Mouse (Mus musculus): ENCODE data around the gene Rgl2. TPM values are rescaled to one million over a fixed set of nuclear protein-coding genes. Genes with fewer than 3 reads are reported as not detected.
"Not testable (repeated sequence)": the region's sequence is repeated elsewhere in the genome, so short reads cannot be mapped to it uniquely, and the experiment has no call there.

The Rgl2 gene
- total RNA-seq, 2 experiments from 2014 or later, result 54.7 to 58.6 TPM

- intact Hi-C loops (cut with DNase I), result no loop called here
- no peak for DNase-seq
These were observed 33.5 kb downstream of the Rgl2 start for GRCm38 (mm10) chr17:33962876-33963275.

- intact Hi-C loops (cut with DNase I), result loop anchor here (5.0 kb wide), 1 partner anchor 37 kb away; the partner anchor contains the start of gene H2-K1
- DNase-seq, result no peak
These were observed 35.9 kb downstream of the Rgl2 start for GRCm38 (mm10) chr17:33965082-33965845.

- intact Hi-C loops (cut with DNase I), result loop anchor here (1.0 to 5.0 kb wide), 2 partner anchors 36 to 1337 kb away; partner anchors contain the start of gene H2-K1
- no peak for DNase-seq
These were observed 36.7 kb downstream of the Rgl2 start for GRCm38 (mm10) chr17:33965846-33966550.

- peak; percentile 78 to 85 for DNase-seq
- intact Hi-C loops (cut with DNase I), result loop anchor here (1.0 to 5.0 kb wide), 2 partner anchors 14 to 34 kb away; partner anchors contain the start of gene H2-K1
These were observed 39.1 kb downstream of the Rgl2 start for GRCm38 (mm10) chr17:33968489-33968888.

- intact Hi-C loops (cut with DNase I), result loop anchor here (1.0 to 5.0 kb wide), 3 partner anchors 13 to 1333 kb away; partner anchors contain the start of gene H2-K1
- peak in 1 of 2 experiments; percentile 44 for DNase-seq
These were observed 39.6 kb downstream of the Rgl2 start for GRCm38 (mm10) chr17:33968927-33969326.

GRCm38 (mm10) chr17:33969394-33969793, 40.1 kb downstream of the Rgl2 start:
- intact Hi-C loops (cut with DNase I), result loop anchor here (1.0 to 5.0 kb wide), 2 partner anchors 33 to 1333 kb away; partner anchors contain the start of gene H2-K1
- no peak for DNase-seq

GRCm38 (mm10) chr17:33972691-33973090, 43.3 kb downstream of the Rgl2 start:
- intact Hi-C loops (cut with DNase I), result no loop called here

GRCm38 (mm10) chr17:33973572-33973971, 44.2 kb downstream of the Rgl2 start:
- no peak for DNase-seq
- intact Hi-C loops (cut with DNase I), result no loop called here

More at GRCm38 (mm10) chr17:33972691-33973090, 43.3 kb downstream of the Rgl2 start:
- peak in 1 of 2 experiments; percentile 52 for DNase-seq

GRCm38 (mm10) chr17:33977861-33978557, 48.7 kb downstream of the Rgl2 start:
- no peak for DNase-seq
- intact Hi-C loops (cut with DNase I), result no loop called here

GRCm38 (mm10) chr17:33978631-33979031, 49.3 kb downstream of the Rgl2 start:
- peak; percentile 69 to 74 for DNase-seq
- intact Hi-C loops (cut with DNase I), result no loop called here

- DNase-seq, result no peak
- intact Hi-C loops (cut with DNase I), result no loop called here
These were observed 50.2 kb downstream of the Rgl2 start for GRCm38 (mm10) chr17:33979512-33980050.

GRCm38 (mm10) chr17:33980181-33981035, 51.1 kb downstream of the Rgl2 start:
- intact Hi-C loops (cut with DNase I), result no loop called here
- DNase-seq, result no peak

- peak; percentile 83 to 88 for DNase-seq
- intact Hi-C loops (cut with DNase I), result not testable (repeated sequence)
These were observed 52.0 kb downstream of the Rgl2 start for GRCm38 (mm10) chr17:33981192-33981909.

- peak; percentile 68 to 77 for DNase-seq
- intact Hi-C loops (cut with DNase I), result loop anchor here (1.0 kb wide), 1 partner anchor 14 kb away; no protein-coding TSS in a partner anchor
These were observed 52.8 kb downstream of the Rgl2 start for GRCm38 (mm10) chr17:33982136-33982535.

Small RNA genes within 50 kb of the gene (microRNA-seq; reads per million reads assigned to microRNA genes)
- 0 reads per million in 2 experiments for gene Gm27740

Other genes with a start within 250 kb of the Rgl2 start
- gene Hnrnpm, start 242.7 kb upstream of the Rgl2 start, total RNA-seq (2021), result 100 to 1,000 TPM; 101 to 111 TPM
- gene March2, start 210.9 kb upstream of the Rgl2 start, total RNA-seq (2021), result 100 to 1,000 TPM; 160 to 167 TPM
- 100 to 1,000 TPM; 271 to 275 TPM for gene Rab11b, start 169.0 kb upstream of the Rgl2 start, total RNA-seq (2021)
- gene Angptl4, start 147.7 kb upstream of the Rgl2 start, total RNA-seq (2021), result 10 to 100 TPM; 20.5 to 31.6 TPM
- gene Kank3, start 119.0 kb upstream of the Rgl2 start, total RNA-seq (2021), result 100 to 1,000 TPM in 1 of 2 experiments, 10 to 100 TPM in 1; 96.9 to 104 TPM
- gene Rps28, start 105.0 kb upstream of the Rgl2 start, total RNA-seq (2021), result 100 to 1,000 TPM; 736 to 815 TPM
- gene Ndufa7, start 105.0 kb upstream of the Rgl2 start, total RNA-seq (2021), result 100 to 1,000 TPM; 544 to 555 TPM
- gene Cd320, start 86.5 kb upstream of the Rgl2 start, total RNA-seq (2021), result 10 to 100 TPM; 25.0 to 26.6 TPM
- gene Gm7029, start 55.7 kb upstream of the Rgl2 start, total RNA-seq (2021), result not detected
- 1 to 10 TPM; 4.1 to 5.8 TPM for gene Kifc1, start 38.9 kb upstream of the Rgl2 start, total RNA-seq (2021)
- not detected for gene Platr17, start 24.4 kb upstream of the Rgl2 start, total RNA-seq (2021)
- gene Daxx, start 20.1 kb upstream of the Rgl2 start, total RNA-seq (2021), result 10 to 100 TPM; 11.3 to 13.7 TPM
- 100 to 1,000 TPM in 1 of 2 experiments, 10 to 100 TPM in 1; 92.8 to 100 TPM for gene Tapbp, start 13.6 kb upstream of the Rgl2 start, total RNA-seq (2021)
- 10 to 100 TPM; 16.8 to 20.3 TPM for gene Zbtb22, start 13.6 kb upstream of the Rgl2 start, total RNA-seq (2021)
- 10 to 100 TPM; 62.7 to 73.7 TPM for gene Pfdn6, start 10.8 kb downstream of the Rgl2 start, total RNA-seq (2021)
- 10 to 100 TPM; 10.4 to 11.5 TPM for gene Wdr46, start 11.1 kb downstream of the Rgl2 start, total RNA-seq (2021)
- gene B3galt4, start 21.9 kb downstream of the Rgl2 start, total RNA-seq (2021), result 1 to 10 TPM; 2.2 to 2.9 TPM
- gene Vps52, start 26.3 kb downstream of the Rgl2 start, total RNA-seq (2021), result 10 to 100 TPM; 35.0 to 37.8 TPM
- 100 to 1,000 TPM; 417 to 479 TPM for gene Rps18, start 26.5 kb downstream of the Rgl2 start, total RNA-seq (2021)
- 10 to 100 TPM; 56.5 to 61.2 TPM for gene H2-K1, start 70.8 kb downstream of the Rgl2 start, total RNA-seq (2021)
- gene Ring1, start 95.1 kb downstream of the Rgl2 start, total RNA-seq (2021), result 10 to 100 TPM; 12.2 to 14.6 TPM
- gene H2-Ke6, start 98.5 kb downstream of the Rgl2 start, total RNA-seq (2021), result 10 to 100 TPM; 80.6 to 88.2 TPM
- gene Slc39a7, start 102.1 kb downstream of the Rgl2 start, total RNA-seq (2021), result 10 to 100 TPM; 63.2 to 63.3 TPM
- 10 to 100 TPM; 41.9 to 44.7 TPM for gene Rxrb, start 102.3 kb downstream of the Rgl2 start, total RNA-seq (2021)
- 1 to 10 TPM; 1.5 to 2.7 TPM for gene Col11a2, start 109.9 kb downstream of the Rgl2 start, total RNA-seq (2021)
- under 1 TPM; 0.33 to 0.54 TPM for gene H2-Oa, start 162.8 kb downstream of the Rgl2 start, total RNA-seq (2021)
- gene H2-DMa, start 190.0 kb downstream of the Rgl2 start, total RNA-seq (2021), result 1 to 10 TPM; 3.5 to 4.0 TPM
- 10 to 100 TPM; 93.2 to 99.4 TPM for gene Brd2, start 193.1 kb downstream of the Rgl2 start, total RNA-seq (2021)
- gene H2-DMb2, start 213.8 kb downstream of the Rgl2 start, total RNA-seq (2021), result 1 to 10 TPM in 1 of 2 experiments, under 1 TPM in 1; 0.96 to 1.6 TPM
- 1 to 10 TPM; 1.4 to 1.8 TPM for gene H2-DMb1, start 223.5 kb downstream of the Rgl2 start, total RNA-seq (2021)

All from heart, postnatal 14 days (tissue).